14 mouse cellular contexts compared by ENCODE assay signal in the genomic region with DNA sequence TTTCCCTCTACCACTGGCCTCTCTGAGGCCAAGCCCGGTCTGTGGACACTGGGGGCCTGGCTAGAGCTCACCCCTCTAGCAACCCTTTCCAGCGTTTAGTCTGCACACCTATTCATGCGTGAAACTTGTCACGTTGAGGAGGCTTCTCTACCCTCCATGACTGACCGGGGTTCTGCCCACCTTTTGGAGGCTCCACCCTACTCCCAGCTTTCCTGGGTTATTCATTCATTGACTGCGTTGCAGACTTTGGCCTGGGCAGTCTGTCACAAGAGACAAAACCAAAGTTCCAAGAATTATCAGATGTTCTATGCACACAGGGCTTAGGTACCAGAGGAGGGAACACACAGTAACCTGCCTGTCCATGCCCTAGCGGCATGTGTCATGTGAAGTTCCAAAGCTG. TPM values are rescaled to one million over a fixed set of nuclear protein-coding genes. Genes with fewer than 3 reads are reported as not detected.
A peak's percentile ranks its signal among the peaks of the same experiment; 100 is the strongest.
DNase-seq lines count a peak whose midpoint lies in the region; ATAC-seq lines count a peak whose summit lies in the region.
"Had no signal": no experiment of that assay in that cellular context is flagged by ENCODE, and none has a peak within 500 bp of the region (broad histone marks: within the 10 kb centered on the region; RNA-seq: fewer than 3 reads in every experiment).

No protein-coding gene starts in this region.

- no peaks in the 10 kb centered on the region for H3K27me3 ChIP-seq in midbrain, embryonic 13.5 days
- H3K27me3 ChIP-seq in midbrain, embryonic 11.5 days (ENCODE audit: control insufficient read depth, insufficient read depth, low read length), result no peaks in the 10 kb centered on the region
- H3K27me3 ChIP-seq in kidney, embryonic 15.5 days, result no peaks in the 10 kb centered on the region
- no peaks in the 10 kb centered on the region for H3K27me3 ChIP-seq in liver, embryonic 13.5 days
- H3K27me3 ChIP-seq: hindbrain, embryonic 15.5 days; limb, embryonic 12.5 days had no signal

- peaks cover 90% of the 10 kb centered on the region for H3K4me1 ChIP-seq in midbrain, embryonic 13.5 days (replicated peaks)
- H3K4me1 ChIP-seq in midbrain, embryonic 11.5 days (ENCODE audit: control insufficient read depth, insufficient read depth, low read length), result peaks cover 41% of the 10 kb centered on the region
- H3K4me1 ChIP-seq in kidney, embryonic 15.5 days, result peaks cover 99% of the 10 kb centered on the region
- H3K4me1 ChIP-seq in liver, embryonic 13.5 days (replicated peaks), result peaks cover 100% of the 10 kb centered on the region

- 78% methylated on average over 7 of the region's 7 CpGs for WGBS in midbrain, embryonic 13.5 days
- 82% methylated on average over 7 of the region's 7 CpGs for WGBS in midbrain, embryonic 11.5 days
- 53% methylated on average over 7 of the region's 7 CpGs for WGBS in kidney, embryonic 15.5 days
- WGBS in liver, embryonic 13.5 days (ENCODE audit: insufficient replicate concordance), result 77% methylated on average over 7 of the region's 7 CpGs

- H3K9me3 ChIP-seq in midbrain, embryonic 13.5 days, result no peaks in the 10 kb centered on the region
- H3K9me3 ChIP-seq in midbrain, embryonic 11.5 days (ENCODE audit: control insufficient read depth, low read length), result no peaks in the 10 kb centered on the region
- no peaks in the 10 kb centered on the region for H3K9me3 ChIP-seq in kidney, embryonic 15.5 days (replicated peaks)
- H3K9me3 ChIP-seq in liver, embryonic 13.5 days (replicated peaks), result no peaks in the 10 kb centered on the region
- H3K9me3 ChIP-seq: hindbrain, embryonic 15.5 days; limb, embryonic 12.5 days had no signal

- ATAC-seq in midbrain, embryonic 13.5 days, result no peak
- no peak for ATAC-seq in midbrain, embryonic 11.5 days (ENCODE audit: low FRiP score)
- peak; percentile 46 for ATAC-seq in kidney, embryonic 15.5 days (replicated peaks; ENCODE audit: low FRiP score)
- peak; percentile 41 for ATAC-seq in liver, embryonic 13.5 days (ENCODE audit: low read depth)

- no peak overlapping the region for H3K27ac ChIP-seq in midbrain, embryonic 13.5 days
- H3K27ac ChIP-seq in midbrain, embryonic 11.5 days (ENCODE audit: low read depth, low read length), result no peak overlapping the region
- H3K27ac ChIP-seq in kidney, embryonic 15.5 days, result peak overlapping the region; percentile 77
- H3K27ac ChIP-seq in liver, embryonic 13.5 days, result peak overlapping the region; percentile 90
- H3K27ac ChIP-seq: hindbrain, embryonic 15.5 days; limb, embryonic 12.5 days had no signal

- DNase-seq in midbrain, embryonic 11.5 days (ENCODE audit: low spot score, missing footprints), result no peak
- no peak for DNase-seq in liver, embryonic 13.5 days
- DNase-seq in yolk sac, embryonic 10.5 days (ENCODE audit: low spot score), result peak; percentile 80
- no peak for DNase-seq in cerebellum, adult 9-10 months
- no peak for DNase-seq in frontal cortex, adult 2 months (ENCODE audit: extremely low spot score in 1 of 2, low spot score in 1 of 2)
- no peak for DNase-seq in embryo, embryonic 10.5 days (ENCODE audit: low spot score)
- DNase-seq: cerebellum, adult 11 months; heart, adult 11 months; spleen, adult 18-20 months had no signal

- peak overlapping the region; percentile 9; the same call in 1 of the 2 replicates for H3K4me2 ChIP-seq in midbrain, embryonic 13.5 days (replicated peaks)
- no peak overlapping the region for H3K4me2 ChIP-seq in midbrain, embryonic 11.5 days
- H3K4me2 ChIP-seq in kidney, embryonic 15.5 days, result peak overlapping the region; percentile 28; the same call in 1 of the 2 replicates
- peak overlapping the region; percentile 31 for H3K4me2 ChIP-seq in liver, embryonic 13.5 days
- H3K4me2 ChIP-seq: hindbrain, embryonic 15.5 days; limb, embryonic 12.5 days had no signal

- H3K4me3 ChIP-seq in midbrain, embryonic 13.5 days (replicated peaks), result no peak overlapping the region
- H3K4me3 ChIP-seq in midbrain, embryonic 11.5 days (ENCODE audit: low read depth, low read length), result no peak overlapping the region
- H3K4me3 ChIP-seq in kidney, embryonic 15.5 days (replicated peaks), result no peak overlapping the region
- no peak overlapping the region for H3K4me3 ChIP-seq in liver, embryonic 13.5 days (replicated peaks)
- H3K4me3 ChIP-seq: hindbrain, embryonic 15.5 days; limb, embryonic 12.5 days; myocyte had no signal

- H3K36me3 ChIP-seq in midbrain, embryonic 13.5 days, result peaks cover 17% of the 10 kb centered on the region
- peaks cover 4% of the 10 kb centered on the region; the same call in 1 of the 2 replicates for H3K36me3 ChIP-seq in midbrain, embryonic 11.5 days (ENCODE audit: control insufficient read depth, insufficient read depth, low read length)
- H3K36me3 ChIP-seq in kidney, embryonic 15.5 days, result peaks cover 14% of the 10 kb centered on the region
- peaks cover 99% of the 10 kb centered on the region for H3K36me3 ChIP-seq in liver, embryonic 13.5 days
- H3K36me3 ChIP-seq: hindbrain, embryonic 15.5 days had no signal

- H3K9ac ChIP-seq in midbrain, embryonic 13.5 days (replicated peaks), result no peak overlapping the region
- H3K9ac ChIP-seq in midbrain, embryonic 11.5 days (ENCODE audit: low read length), result no peak overlapping the region
- no peak overlapping the region; the same call in 1 of the 2 replicates for H3K9ac ChIP-seq in kidney, embryonic 15.5 days
- H3K9ac ChIP-seq in liver, embryonic 13.5 days, result peak overlapping the region; percentile 26
- H3K9ac ChIP-seq: hindbrain, embryonic 15.5 days; limb, embryonic 12.5 days had no signal

RNA-seq across cellular contexts. Expression of gene Hs6st1, which starts 6.8 kb away (rescaled TPM):
- 10.4 and 11.0 TPM in 2 replicates for polyA plus RNA-seq in midbrain, embryonic 13.5 days (2015; fragmentation: Nextera tagmentation; extraction: Ambion mirVana)
- polyA plus RNA-seq in midbrain, embryonic 11.5 days (2014; fragmentation: Nextera tagmentation; extraction: Ambion mirVana), result 16.7 and 20.3 TPM in 2 replicates
- 7.2 and 7.5 TPM in 2 replicates for polyA plus RNA-seq in kidney, embryonic 15.5 days (2015; fragmentation: Nextera tagmentation; extraction: Ambion mirVana)
- 4.6 and 6.1 TPM in 2 replicates for polyA plus RNA-seq in liver, embryonic 13.5 days (2015; fragmentation: Nextera tagmentation; extraction: Ambion mirVana)
- polyA plus RNA-seq in frontal cortex, adult 2 months (2012; rRNA removed), result 44.8 and 44.9 TPM in 2 replicates

Comparison
In these comparisons a context has a peak if more than half of its experiments do, and no peak if none do; other contexts are left out.
1. ATAC-seq: peak in kidney, embryonic 15.5 days (single experiment) and liver, embryonic 13.5 days (single experiment); none in midbrain, embryonic 13.5 days (single experiment) and midbrain, embryonic 11.5 days (single experiment).
2. H3K27ac ChIP-seq: peak in kidney, embryonic 15.5 days (single experiment) and liver, embryonic 13.5 days (single experiment); none in midbrain, embryonic 13.5 days (single experiment) and midbrain, embryonic 11.5 days (single experiment).